Mouse (Mus musculus) G1E (cell line): ENCODE results near the gene Wfdc15b. TPM values are rescaled to one million over a fixed set of nuclear protein-coding genes. Genes with fewer than 3 reads are reported as not detected.
A peak's percentile ranks its signal among the peaks of the same experiment; 100 is the strongest.

Experiments
- ATAC-seq: 2 replicates; pipeline ENCODE4 v1.8.0; 2016; ENCODE audit warnings: mild to moderate bottlenecking; ENCODE audit not compliant: insufficient number of reproducible peaks, poor library complexity, low FRiP score, severe bottlenecking; ENCODE audit errors: extremely low read depth
- DNase-seq: peaks from one replicate; pipeline ENCODE4 v3.0.0; 2012; ENCODE audit warnings: low spot score
- H3K27me3 ChIP-seq: 2 replicates; pipeline ENCODE4 v1.6.1; 2012; ENCODE audit warnings: mild to moderate bottlenecking, low read length, inconsistent platforms; ENCODE audit not compliant: insufficient read depth
- H3K36me3 ChIP-seq: replicated peaks from 2 replicates; pipeline ENCODE3; 2012; ENCODE audit warnings: mild to moderate bottlenecking, inconsistent platforms
- H3K4me1 ChIP-seq: 2 replicates; pipeline ENCODE4 v1.6.1; 2012; ENCODE audit warnings: low read depth, low read length, inconsistent platforms, mixed read lengths; ENCODE audit not compliant: insufficient read depth
- H3K4me3 ChIP-seq: 2 replicates; pipeline ENCODE4 v1.5.1; 2012; ENCODE audit warnings: low read depth, mild to moderate bottlenecking, inconsistent platforms, low read length, moderate library complexity, mixed read lengths
- H3K9me3 ChIP-seq: replicated peaks from 2 replicates; pipeline ENCODE4 v1.6.1; 2012; ENCODE audit warnings: inconsistent platforms
- CTCF ChIP-seq: IDR thresholded peaks from 2 replicates; pipeline ENCODE4 v1.5.1; 2012; ENCODE audit warnings: low read depth, low read length, inconsistent platforms, mixed read lengths
- GATA1 ChIP-seq: IDR thresholded peaks from 2 replicates; pipeline ENCODE4 v1.6.1; 2012; ENCODE audit warnings: borderline replicate concordance, low read length, inconsistent platforms, mixed read lengths
- GATA2 ChIP-seq: IDR thresholded peaks from 2 replicates; pipeline ENCODE4 v1.6.1; 2012; ENCODE audit warnings: low read depth, low read length, inconsistent platforms, borderline replicate concordance
- POLR2AphosphoS5 ChIP-seq: IDR thresholded peaks from 2 replicates; pipeline ENCODE4 v1.6.1; 2012; ENCODE audit warnings: low read depth, low read length, inconsistent platforms; ENCODE audit not compliant: insufficient replicate concordance
- TAL1 ChIP-seq: conservative IDR thresholded peaks from 2 replicates; pipeline ENCODE4 v1.6.1; 2012; ENCODE audit warnings: low read depth, low read length, inconsistent platforms, mixed read lengths
- polyA plus RNA-seq: library from polyadenylated mRNA; stranded (reverse); fragments of >175 nt; gene quantifications from 2 replicates; pipeline ENCODE4 v1.2.3, GENCODE M21; 2012
- total RNA-seq, 2 experiments: library from RNA; stranded (forward) in 1 of 2; stranded (reverse) in 1 of 2; fragments of 200-1000 nt in 1 of 2; fragments of >200 nt in 1 of 2; fragmentation: Nextera tagmentation in 1 of 2; gene quantifications; 2 replicates each; pipeline ENCODE4 v1.2.3; 2014 to 2017

The Wfdc15b gene
- total and polyA plus RNA-seq, 3 experiments = not detected

DNA sequence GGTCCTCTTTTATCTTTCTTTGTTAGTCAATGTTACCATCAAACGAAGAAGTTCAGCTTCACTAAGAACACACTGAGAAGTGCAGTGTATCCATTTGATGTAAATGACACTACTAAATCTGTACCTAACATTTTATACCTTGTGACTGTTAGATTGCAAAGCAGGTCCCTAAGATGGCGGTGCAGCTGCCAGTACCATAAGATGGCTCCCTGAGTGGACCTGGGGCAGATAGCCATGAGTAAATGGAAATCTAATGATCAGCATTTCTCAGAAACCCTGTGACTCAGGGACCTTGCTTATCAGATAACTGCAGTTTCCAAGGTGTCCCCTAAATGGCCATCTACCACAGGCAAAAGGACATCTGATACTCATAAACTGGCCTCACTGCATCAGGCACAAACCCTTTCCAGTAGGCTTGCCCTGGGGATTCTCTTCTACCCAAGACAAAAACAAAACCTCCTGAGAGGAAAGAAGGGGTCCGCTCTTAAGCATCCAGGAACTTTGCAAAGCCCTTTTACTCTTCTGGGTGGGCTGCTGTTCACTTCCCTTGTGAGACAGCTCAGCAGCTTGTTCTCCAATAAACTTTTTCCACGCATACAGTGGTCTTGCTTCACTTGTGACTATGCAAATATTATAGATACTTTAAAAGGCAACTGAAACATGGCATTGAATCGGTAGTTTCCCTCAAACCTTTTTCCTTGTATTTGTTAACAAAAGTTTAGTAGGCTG, 25.3 kb downstream of the Wfdc15b start:
- peak; percentile 34; the same call in 1 of the 2 replicates for ATAC-seq
- no peaks in the 10 kb centered on the region for H3K9me3 ChIP-seq

DNA sequence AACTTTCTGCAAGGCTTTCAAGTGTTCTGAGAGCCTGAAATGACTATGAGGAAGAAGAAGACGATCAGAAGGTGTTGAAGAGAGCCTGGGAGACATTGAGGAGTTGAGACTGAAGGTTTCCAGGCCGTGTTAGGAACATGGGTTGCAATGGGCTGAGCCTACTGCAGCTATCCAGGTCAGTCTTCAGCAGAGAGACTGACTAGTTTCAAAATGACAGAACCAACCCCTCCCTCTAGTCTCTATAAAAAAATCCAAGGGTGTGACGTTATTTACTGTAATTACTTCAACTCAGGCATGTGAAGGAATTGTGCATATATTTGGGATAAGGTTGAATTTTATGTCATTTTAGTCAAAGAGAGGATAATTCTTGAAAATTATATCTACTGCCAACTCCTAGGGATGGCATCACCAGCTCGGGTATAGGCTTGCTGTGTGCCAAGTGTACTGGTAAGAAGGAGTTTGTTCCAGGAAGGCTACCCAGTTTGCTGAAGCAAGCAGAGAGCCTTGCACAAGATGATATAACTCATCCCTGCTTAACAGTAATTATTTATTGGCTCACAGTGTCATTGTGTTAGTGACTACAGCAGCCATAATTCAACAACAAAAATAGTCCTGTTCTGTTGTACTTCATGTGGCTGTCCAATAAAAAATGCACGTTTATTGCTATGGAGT, 26.4 kb downstream of the Wfdc15b start:
- Histone ChIP-seq H3K9me3 (no peaks in the 10 kb centered on the region), H3K36me3 (no peaks in the 10 kb centered on the region), H3K27me3 (peaks cover 6% of the 10 kb centered on the region; the same call in 1 of the 2 replicates), H3K4me3 (no peak overlapping the region), H3K4me1 (peaks cover 4% of the 10 kb centered on the region)
- TF ChIP-seq GATA1 (no peak), GATA2 (no peak), POLR2AphosphoS5 (no peak), CTCF (no peak), TAL1 (no peak)
- ATAC-seq (no peak), DNase-seq (no peak)

More for the DNA sequence above, 25.3 kb downstream of the Wfdc15b start:
- Histone ChIP-seq H3K4me3 (no peak overlapping the region), H3K36me3 (no peaks in the 10 kb centered on the region), H3K4me1 (peaks cover 4% of the 10 kb centered on the region), H3K27me3 (peaks cover 5% of the 10 kb centered on the region; the same call in 1 of the 2 replicates)
- DNase-seq = no peak
- TF ChIP-seq CTCF (no peak), POLR2AphosphoS5 (no peak), GATA1 (no peak), GATA2 (no peak), TAL1 (no peak)

DNA sequence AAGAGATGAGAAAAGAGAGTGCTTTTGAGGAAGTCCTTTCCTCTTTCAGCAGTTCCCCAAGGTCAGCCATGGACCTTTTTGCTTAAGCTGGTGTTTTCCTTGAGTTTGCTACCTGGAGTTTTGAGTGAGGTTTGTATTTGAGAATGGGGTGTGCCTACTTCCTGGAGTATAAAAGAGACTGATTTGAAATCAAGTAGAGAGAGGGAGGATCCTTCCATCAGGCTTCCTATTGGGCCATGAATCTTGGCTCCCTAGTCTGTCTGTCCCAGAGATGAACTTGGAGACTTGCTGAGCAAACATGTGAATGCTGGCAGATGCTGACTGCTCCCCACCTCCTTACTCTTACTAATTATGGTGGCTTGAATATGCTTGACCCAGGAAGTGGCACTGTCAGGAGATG, 29.2 kb downstream of the Wfdc15b start:
- Histone ChIP-seq H3K9me3 (no peaks in the 10 kb centered on the region), H3K4me3 (no peak overlapping the region), H3K36me3 (no peaks in the 10 kb centered on the region), H3K4me1 (peaks cover 4% of the 10 kb centered on the region), H3K27me3 (peaks cover 3% of the 10 kb centered on the region; the same call in 1 of the 2 replicates)
- ATAC-seq (no peak), DNase-seq (no peak)
- TF ChIP-seq GATA1 (no peak), CTCF (no peak), POLR2AphosphoS5 (no peak)

GRCm38 (mm10) chr2:164190576-164190975, 30.9 kb downstream of the Wfdc15b start, which contains the start of gene Wfdc12:
Gene Wfdc12 (minus strand): TSS chr2:164190608.
- no peaks in the 10 kb centered on the region for H3K36me3 ChIP-seq
- no peak for DNase-seq
- no peaks in the 10 kb centered on the region for H3K4me1 ChIP-seq
- no peak for ATAC-seq
- H3K9me3 ChIP-seq = no peaks in the 10 kb centered on the region
- TF ChIP-seq CTCF (no peak), TAL1 (no peak), GATA2 (no peak), GATA1 (no peak), POLR2AphosphoS5 (no peak)
- H3K27me3 ChIP-seq = peaks cover 3% of the 10 kb centered on the region; the same call in 1 of the 2 replicates
- H3K4me3 ChIP-seq = no peak within 1 kb of the TSS

GRCm38 (mm10) chr2:164188722-164189121, 32.7 kb downstream of the Wfdc15b start:
- H3K4me3 ChIP-seq = no peak overlapping the region
- peaks cover 6% of the 10 kb centered on the region; the same call in 1 of the 2 replicates for H3K27me3 ChIP-seq
- H3K36me3 ChIP-seq = no peaks in the 10 kb centered on the region
- no peak for DNase-seq
- no peak for ATAC-seq
- no peaks in the 10 kb centered on the region for H3K9me3 ChIP-seq
- H3K4me1 ChIP-seq = no peaks in the 10 kb centered on the region
- TF ChIP-seq GATA1 (no peak), POLR2AphosphoS5 (no peak), TAL1 (no peak), CTCF (no peak), GATA2 (no peak)

- DNase-seq = no peak
- ATAC-seq = no peak
Observed at GRCm38 (mm10) chr2:164184145-164184719, 37.2 kb downstream of the Wfdc15b start.

More at GRCm38 (mm10) chr2:164184145-164184719, 37.2 kb downstream of the Wfdc15b start:
- H3K27me3 ChIP-seq = peaks cover 17% of the 10 kb centered on the region
- no peaks in the 10 kb centered on the region for H3K36me3 ChIP-seq
- no peak overlapping the region for H3K4me3 ChIP-seq
- no peaks in the 10 kb centered on the region for H3K9me3 ChIP-seq
- H3K4me1 ChIP-seq = no peaks in the 10 kb centered on the region
- TF ChIP-seq CTCF (no peak), TAL1 (no peak), POLR2AphosphoS5 (no peak), GATA2 (no peak), GATA1 (no peak)
